Mouse (Mus musculus) ES-CJ7 (cell line): Measurements from ENCODE around the gene Gm10160.
"Not testable (repeated sequence)": the region's sequence is repeated elsewhere in the genome, so short reads cannot be mapped to it uniquely, and the experiment has no call there.

ENCODE experiments used
- DNase-seq: peaks from one replicate; pipeline ENCODE4 v3.0.0; 2011; ENCODE audit warnings: low read depth, low spot score

The Gm10160 gene

GRCm38 (mm10) chr7:81858968-81859721 lies 3.6 kb upstream of the Gm10160 start, which contains the start of gene Tm6sf1:
TSS of gene Tm6sf1 (plus strand) at chr7:81859001.
- DNase-seq: peak; percentile 20

GRCm38 (mm10) chr7:81858236-81858635 lies 2.6 kb upstream of the Gm10160 start:
- peak; percentile 41 for DNase-seq

- no peak for DNase-seq
Observed at GRCm38 (mm10) chr7:81856221-81856620, 627 bp upstream of the Gm10160 start.

- DNase-seq: no peak
Observed at GRCm38 (mm10) chr7:81854568-81855307, 856 bp downstream of the Gm10160 start.

DNA sequence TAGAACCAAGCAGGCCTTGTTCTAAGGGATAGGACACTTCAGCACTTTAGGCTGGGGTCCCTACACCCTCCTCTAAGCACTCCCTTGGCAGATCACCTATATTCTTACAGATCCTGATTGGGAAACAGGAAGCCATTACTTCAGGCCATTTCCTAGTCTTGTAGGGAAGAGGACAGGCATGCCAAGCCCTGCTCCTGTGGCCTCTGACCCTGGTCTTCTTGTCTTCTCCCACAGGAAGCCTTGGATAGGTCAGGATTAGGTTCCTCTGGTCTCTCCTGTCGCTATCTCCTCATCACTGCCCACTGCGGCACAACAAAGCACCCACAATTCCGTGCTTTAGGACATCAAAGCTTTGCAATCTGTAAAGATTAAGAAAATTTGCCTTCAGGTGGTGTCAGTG lies 3.9 kb downstream of the Gm10160 start:
- DNase-seq: no peak

- no peak for DNase-seq
Observed at GRCm38 (mm10) chr7:81850171-81850570, 5.4 kb downstream of the Gm10160 start.

DNA sequence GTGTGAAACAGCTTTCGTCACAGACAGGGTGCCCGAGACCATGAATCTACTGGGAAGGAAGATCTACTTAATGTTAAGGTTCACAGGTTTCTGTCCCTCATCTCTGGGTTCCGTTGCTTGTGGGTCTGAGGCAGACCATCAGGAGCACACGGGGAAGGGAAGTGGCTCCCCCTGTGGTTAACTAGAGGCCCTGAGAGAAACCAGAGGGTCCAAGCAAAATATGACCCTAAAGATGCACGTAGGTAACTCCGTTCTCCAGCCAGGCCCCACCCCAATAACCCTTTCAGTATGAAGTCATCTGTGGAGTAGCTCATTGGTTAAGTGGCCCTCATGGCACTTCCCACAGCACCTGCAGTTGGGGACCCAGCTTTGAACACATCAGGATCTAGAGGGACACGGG lies 6.0 kb downstream of the Gm10160 start:
- no peak for DNase-seq

GRCm38 (mm10) chr7:81849214-81849613 lies 6.4 kb downstream of the Gm10160 start:
- DNase-seq: no peak

- DNase-seq: no peak
Observed at GRCm38 (mm10) chr7:81847777-81848176, 7.8 kb downstream of the Gm10160 start.

- DNase-seq: no peak
Observed at GRCm38 (mm10) chr7:81847010-81847409, 8.6 kb downstream of the Gm10160 start.

DNA sequence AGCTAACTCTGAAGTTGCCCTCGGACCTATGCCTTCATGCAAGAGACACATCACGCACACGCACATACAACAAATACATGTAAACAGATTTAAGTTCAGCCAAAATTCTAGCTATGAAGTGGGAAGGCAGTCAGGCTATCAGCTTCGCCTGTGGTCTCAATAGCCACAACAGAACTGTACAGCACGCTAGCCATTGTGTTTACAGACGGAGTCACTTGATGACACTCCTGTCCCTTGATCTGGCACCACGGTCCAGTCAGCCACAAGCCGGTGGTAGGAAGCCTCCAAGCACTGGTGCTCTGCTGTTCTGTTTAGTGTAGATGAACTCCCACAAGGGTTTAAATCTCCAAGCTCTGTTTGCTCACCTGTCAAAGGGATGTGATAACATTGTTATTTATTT lies 9.6 kb downstream of the Gm10160 start:
- DNase-seq: no peak

GRCm38 (mm10) chr7:81845313-81845712 lies 10.3 kb downstream of the Gm10160 start:
- no peak for DNase-seq

DNA sequence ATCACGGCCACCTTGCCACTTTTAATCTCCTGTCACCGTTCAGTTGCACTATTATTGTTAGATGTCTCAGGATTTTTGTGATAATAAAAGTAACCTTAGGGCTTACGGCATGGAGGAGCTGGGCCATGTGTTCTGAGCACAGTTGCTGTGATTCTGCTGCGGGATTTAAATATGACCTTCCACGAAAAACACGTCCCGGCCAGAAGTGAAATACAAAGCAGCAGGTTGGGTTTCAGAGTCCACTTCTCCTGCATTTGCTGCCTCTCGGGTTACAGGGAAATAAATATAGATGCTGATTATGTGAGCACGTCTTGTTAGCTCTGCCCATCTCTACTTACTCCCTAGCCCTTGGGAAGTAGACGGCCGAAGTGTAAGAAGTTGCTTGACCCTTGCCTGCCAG lies 10.8 kb downstream of the Gm10160 start:
- no peak for DNase-seq

DNA sequence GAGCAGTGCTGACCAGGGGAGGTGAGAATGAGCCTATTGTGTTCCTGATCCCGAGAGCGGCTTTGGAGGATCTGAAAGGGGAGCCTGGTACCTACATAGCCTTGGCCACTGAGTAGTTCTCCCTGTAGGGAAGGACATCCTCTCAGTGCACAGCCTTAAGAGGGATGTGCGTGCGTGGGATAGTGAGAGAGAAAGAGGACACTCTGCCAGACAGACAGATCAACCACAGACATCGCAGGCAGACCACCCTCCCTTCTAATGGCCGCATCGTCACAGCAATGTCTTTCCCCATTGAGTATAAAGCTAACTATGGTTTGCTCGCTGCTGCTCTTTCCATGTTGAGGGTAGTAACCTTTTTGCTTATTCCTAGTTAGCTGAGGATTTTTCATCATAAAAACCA lies 11.7 kb downstream of the Gm10160 start:
- no peak for DNase-seq

DNA sequence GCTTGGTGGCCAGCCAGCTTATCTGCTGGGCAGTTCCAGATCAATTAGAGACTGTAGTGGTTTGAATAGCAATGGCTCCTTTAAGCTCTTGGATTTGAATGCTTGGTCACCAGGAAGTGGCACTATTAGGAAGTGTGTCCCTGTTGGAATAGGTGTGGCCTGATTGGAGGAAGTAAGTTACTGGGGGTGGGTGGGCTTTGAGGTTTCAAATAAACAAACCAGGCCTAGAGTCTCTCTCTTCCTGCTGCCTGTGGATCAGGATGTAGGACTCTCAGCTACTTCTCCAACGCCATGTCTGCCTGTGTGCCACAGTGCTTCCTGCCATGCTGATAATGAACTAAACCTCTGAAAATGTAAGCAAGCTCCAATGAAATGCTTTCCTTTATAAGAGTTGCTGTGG lies 12.6 kb downstream of the Gm10160 start:
- DNase-seq: no peak

DNA sequence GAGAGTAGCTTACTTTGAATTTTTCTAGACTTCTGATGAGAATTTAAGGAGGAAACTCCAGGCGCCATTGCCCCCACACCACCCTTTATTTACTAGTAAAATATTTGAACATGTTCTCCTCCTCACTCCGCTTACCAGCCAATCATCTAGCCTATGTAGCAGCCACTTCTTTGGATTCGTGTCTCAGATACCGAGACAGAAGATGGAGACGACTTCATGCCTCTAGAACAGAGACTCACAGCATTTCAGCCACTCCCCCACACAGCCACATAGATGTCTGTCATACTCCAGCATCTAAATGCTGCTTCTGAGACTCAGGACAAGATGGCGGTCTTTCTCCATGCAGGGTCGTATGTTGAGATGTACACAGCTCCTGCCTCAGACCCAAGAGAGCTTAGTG lies 13.5 kb downstream of the Gm10160 start:
- no peak for DNase-seq

GRCm38 (mm10) chr7:81841439-81841838 lies 14.2 kb downstream of the Gm10160 start:
- DNase-seq: no peak

DNA sequence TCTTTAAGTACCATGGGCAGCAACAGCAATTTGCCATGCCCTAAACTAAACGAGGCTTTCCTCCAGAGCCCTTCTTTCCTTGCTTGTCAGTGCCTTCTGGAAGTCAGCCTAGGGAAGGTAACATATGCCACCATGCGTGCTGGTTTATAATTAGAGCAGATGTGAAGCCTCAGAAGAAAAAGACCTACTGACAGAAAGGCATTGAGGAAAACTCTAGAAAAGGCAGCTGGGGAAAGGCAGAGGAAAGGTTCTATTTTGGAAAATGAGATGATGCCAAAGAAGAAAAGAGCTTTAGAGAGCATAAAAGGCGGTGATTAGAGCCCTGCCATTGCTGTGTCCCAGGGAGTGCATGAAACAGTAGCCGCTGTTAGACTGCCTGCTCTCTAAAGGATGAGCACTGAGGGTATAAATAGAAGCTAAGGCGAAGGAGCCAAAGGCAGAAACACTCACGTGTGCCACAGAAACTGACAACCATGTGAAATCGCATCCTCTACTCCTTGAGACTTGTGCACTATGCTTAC lies 14.9 kb downstream of the Gm10160 start:
- DNase-seq: no peak

DNA sequence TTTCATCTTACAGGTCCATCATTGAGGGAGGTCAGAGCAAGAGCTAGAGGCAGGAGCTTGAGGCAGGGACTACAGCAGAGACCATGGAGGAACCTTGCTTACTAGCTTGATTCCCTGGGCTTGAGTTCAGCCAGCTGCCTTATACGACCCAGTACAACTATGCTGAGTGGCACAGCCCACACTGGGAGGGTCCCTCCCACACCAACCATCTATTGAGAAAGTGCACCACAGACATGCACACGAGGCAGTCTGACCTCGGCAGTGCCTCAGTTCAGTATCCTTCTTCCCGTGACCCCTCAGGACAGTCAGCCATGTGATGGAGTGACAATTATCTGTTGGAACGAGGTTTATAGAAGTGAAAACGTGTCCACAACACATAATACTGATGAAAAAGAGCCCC lies 15.8 kb downstream of the Gm10160 start:
- no peak for DNase-seq

DNA sequence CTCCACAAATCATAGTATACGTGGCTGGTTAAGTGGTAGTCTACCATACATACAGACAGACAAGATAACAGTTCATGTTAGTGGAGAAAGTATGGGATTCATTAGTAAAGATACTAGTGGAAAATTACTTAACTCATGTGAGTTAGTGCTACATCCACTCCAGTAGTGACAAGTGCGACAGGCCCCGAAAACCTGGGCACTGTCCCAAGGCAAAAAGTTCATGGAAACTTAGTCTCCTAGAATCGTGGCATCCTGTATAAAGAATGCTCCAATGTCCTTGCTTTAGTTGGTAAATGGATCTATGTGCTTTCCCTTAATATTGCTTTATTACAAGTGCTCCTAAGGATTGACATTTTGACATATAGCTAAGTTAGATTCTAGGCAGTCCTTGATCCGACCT lies 17.8 kb downstream of the Gm10160 start:
- not testable (repeated sequence) for DNase-seq

DNA sequence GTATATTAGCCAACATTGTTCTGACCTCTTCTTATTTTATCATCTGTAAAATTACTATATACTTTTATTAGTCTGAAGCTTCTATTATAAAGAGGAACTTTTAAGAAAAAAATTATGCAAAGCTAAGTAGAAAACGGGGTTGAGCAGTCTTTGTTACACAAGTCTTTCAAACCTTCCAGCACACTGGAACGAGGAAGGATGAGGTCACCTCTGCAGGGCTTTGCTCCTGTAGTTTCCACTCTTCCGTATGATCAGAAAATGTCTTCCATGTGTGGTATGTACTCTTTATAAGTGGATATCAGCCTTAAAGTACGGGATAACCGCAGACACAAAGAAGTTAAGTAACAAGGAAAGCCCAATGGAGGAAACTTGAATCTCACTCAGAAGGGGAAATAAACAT lies 20.2 kb downstream of the Gm10160 start:
- no peak for DNase-seq

- DNase-seq: no peak
Observed at GRCm38 (mm10) chr7:81834847-81835246, 20.7 kb downstream of the Gm10160 start.

GRCm38 (mm10) chr7:81829379-81829894 lies 26.2 kb downstream of the Gm10160 start, which contains the start of gene Btbd1:
TSS of gene Btbd1 (minus strand) at chr7:81829431.
- peak; percentile 59 for DNase-seq
